ENCODE assay signal across 22 mouse cellular contexts in genomic region chr13:113634732-113635481, GRCm38 (mm10). TPM values are rescaled to one million over a fixed set of nuclear protein-coding genes. Genes with fewer than 3 reads are reported as not detected.
DNase-seq lines count a peak whose midpoint lies in the region; ATAC-seq and TF ChIP-seq lines count a peak whose summit lies in the region.
"Had no signal": no experiment of that assay in that cellular context is flagged by ENCODE, and none has a peak within 500 bp of the region (broad histone marks: within the 10 kb centered on the region; RNA-seq: fewer than 3 reads in every experiment).

No protein-coding gene starts in this region.

- H3K9ac ChIP-seq in heart, adult 2 months (ENCODE audit: low read depth, low read length) = no peak overlapping the region
- no peak overlapping the region for H3K9ac ChIP-seq in lung, embryonic 14.5 days
- H3K9ac ChIP-seq: limb, embryonic 15.5 days; midbrain, embryonic 12.5 days; neural tube, embryonic 12.5 days had no signal

- no peak for DNase-seq in heart, embryonic 10.5 days (ENCODE audit: low spot score)
- DNase-seq in heart, adult 2 months = no peak
- DNase-seq in lung, embryonic 14.5 days = peak; percentile 38
- no peak for DNase-seq in lung, adult 18-20 months
- peak; percentile 41 for DNase-seq in induced T-regulatory cell, adult 2 months (ENCODE audit: low read depth)
- no peak for DNase-seq in layer of hippocampus, adult 11-12 months (ENCODE audit: low spot score)
- DNase-seq: cerebellum, adult 9-11 months; kidney, adult 9 months; kidney, postnatal 4 days; layer of hippocampus, postnatal 36 days; lung, postnatal 10 days; right cerebral cortex, postnatal 25 days had no signal

- ATAC-seq in lung, embryonic 14.5 days (ENCODE audit: insufficient read depth) = 0 out of 2 replicates have a peak, but pooled peaks have one; percentile 19
- peak; percentile 11 for ATAC-seq in CD4-positive, CD25-positive, alpha-beta regulatory T cell, adult 4 months
- ATAC-seq in granulocyte monocyte progenitor cell, adult 5-6 weeks (replicated peaks; ENCODE audit: poor library complexity, severe bottlenecking) = no peak

- H3K4me2 ChIP-seq in lung, embryonic 14.5 days = no peak overlapping the region
- H3K4me2 ChIP-seq: limb, embryonic 15.5 days; midbrain, embryonic 12.5 days; neural tube, embryonic 12.5 days had no signal

- H3K27ac ChIP-seq in heart, embryonic 10.5 days = peak overlapping the region; percentile 17; the same call in 1 of the 2 replicates
- no peak overlapping the region for H3K27ac ChIP-seq in heart, adult 2 months
- no peak overlapping the region for H3K27ac ChIP-seq in lung, embryonic 14.5 days (ENCODE audit: low read depth)
- H3K27ac ChIP-seq: hindbrain, embryonic 10.5 days; limb, embryonic 15.5 days; midbrain, embryonic 12.5 days; neural tube, embryonic 12.5 days had no signal

- intact Hi-C loops in heart, adult 2 months (cut with DNase I) = no loop called here

- H3K4me3 ChIP-seq in heart, embryonic 10.5 days = no peak overlapping the region
- H3K4me3 ChIP-seq in heart, adult 2 months = no peak overlapping the region
- no peak overlapping the region for H3K4me3 ChIP-seq in lung, embryonic 14.5 days (ENCODE audit: low read depth, low read length)
- H3K4me3 ChIP-seq: hindbrain, embryonic 10.5 days; limb, embryonic 15.5 days; midbrain, embryonic 12.5 days; neural tube, embryonic 12.5 days had no signal

- TF ChIP-seq EP300 in heart, adult 2 months (IDR thresholded peaks at IDR 0.05; ENCODE audit: insufficient read depth, low read depth, low read length) = no peak

- no peak for TF ChIP-seq POLR2A in heart, adult 2 months (IDR thresholded peaks at IDR 0.05; ENCODE audit: insufficient read depth, low read depth, low read length)

- 45% methylated on average over 15 of the region's 15 CpGs for WGBS in heart, embryonic 10.5 days
- WGBS in heart, adult 2 months = 50% methylated on average over 15 of the region's 15 CpGs
- WGBS in lung, embryonic 14.5 days = 53% methylated on average over 15 of the region's 15 CpGs

- H3K79me2 ChIP-seq in heart, adult 2 months (replicated peaks; ENCODE audit: control insufficient read depth, insufficient read depth, low read length) = no peaks in the 10 kb centered on the region

- no peaks in the 10 kb centered on the region for H3K27me3 ChIP-seq in heart, embryonic 10.5 days (ENCODE audit: insufficient read depth, poor library complexity, severe bottlenecking)
- no peaks in the 10 kb centered on the region for H3K27me3 ChIP-seq in heart, adult 2 months (ENCODE audit: control insufficient read depth, insufficient read depth, low read length)
- no peaks in the 10 kb centered on the region for H3K27me3 ChIP-seq in lung, embryonic 14.5 days (ENCODE audit: insufficient read depth, low read length)
- H3K27me3 ChIP-seq: limb, embryonic 15.5 days; neural tube, embryonic 12.5 days had no signal

- no peak for TF ChIP-seq CTCF in heart, adult 2 months (IDR thresholded peaks at IDR 0.05)
- TF ChIP-seq CTCF in lung, embryonic 14.5 days (IDR thresholded peaks at IDR 0.05; ENCODE audit: low read depth) = no peak

- no peaks in the 10 kb centered on the region for H3K9me3 ChIP-seq in heart, embryonic 10.5 days
- no peaks in the 10 kb centered on the region for H3K9me3 ChIP-seq in lung, embryonic 14.5 days (ENCODE audit: low read depth, low read length)
- H3K9me3 ChIP-seq: hindbrain, embryonic 10.5 days; limb, embryonic 15.5 days; midbrain, embryonic 12.5 days; neural tube, embryonic 12.5 days had no signal

- H3K36me3 ChIP-seq in heart, embryonic 10.5 days = no peaks in the 10 kb centered on the region
- no peaks in the 10 kb centered on the region for H3K36me3 ChIP-seq in heart, adult 2 months (ENCODE audit: control insufficient read depth, insufficient read depth, low read length)
- H3K36me3 ChIP-seq in lung, embryonic 14.5 days (ENCODE audit: insufficient read depth) = no peaks in the 10 kb centered on the region
- H3K36me3 ChIP-seq: hindbrain, embryonic 10.5 days; limb, embryonic 15.5 days; midbrain, embryonic 12.5 days; neural tube, embryonic 12.5 days had no signal

- H3K4me1 ChIP-seq in heart, embryonic 10.5 days = peaks cover 19% of the 10 kb centered on the region
- H3K4me1 ChIP-seq in heart, adult 2 months (ENCODE audit: control insufficient read depth, insufficient read depth, low read length) = 0 out of 2 replicates have a peak, but pooled peaks cover 1% of the 10 kb centered on the region
- H3K4me1 ChIP-seq in lung, embryonic 14.5 days (ENCODE audit: insufficient read depth) = no peaks in the 10 kb centered on the region
- H3K4me1 ChIP-seq: midbrain, embryonic 12.5 days; neural tube, embryonic 12.5 days had no signal

RNA-seq across cellular contexts. Expression of gene Snx18, which starts 16.5 kb away (rescaled TPM):
- 18.0 and 22.4 TPM in 2 replicates for polyA plus RNA-seq in heart, embryonic 10.5 days (2016; fragmentation: Nextera tagmentation; extraction: Ambion mirVana)
- 10 to 100 TPM; 18.0 to 20.4 TPM for total RNA-seq in heart, adult 2 months (2021)
- 8.3 and 14.8 TPM in 2 replicates for polyA plus RNA-seq in heart, adult 2 months (2012; rRNA removed)
- 29.9 and 30.2 TPM in 2 replicates for polyA plus RNA-seq in lung, embryonic 14.5 days (2014; fragmentation: Nextera tagmentation; extraction: Ambion mirVana)
- polyA plus RNA-seq in CD4-positive, CD25-positive, alpha-beta regulatory T cell, adult 4 months (2017; shearing (Covaris generic)) = 10 to 100 TPM in 1 of 2 experiments, 1 to 10 TPM in 1; 6.0 to 11.5 TPM
- total RNA-seq in granulocyte monocyte progenitor cell, adult 5-6 weeks (2014; fragmentation: Nextera tagmentation) = 25.5 and 39.0 TPM in 2 replicates
- total RNA-seq in granulocyte monocyte progenitor cell, adult 5-6 weeks (2017) = 46.2 and 47.1 TPM in 2 replicates

RNA-seq across cellular contexts. Expression of gene Hspb3, which starts 28.6 kb away (rescaled TPM):
- polyA plus RNA-seq in heart, embryonic 10.5 days (2016; fragmentation: Nextera tagmentation; extraction: Ambion mirVana) = 42.9 and 76.4 TPM in 2 replicates
- total RNA-seq in heart, adult 2 months (2021) = 10 to 100 TPM; 14.2 to 17.6 TPM
- 19.6 and 35.9 TPM in 2 replicates for polyA plus RNA-seq in heart, adult 2 months (2012; rRNA removed)
- polyA plus RNA-seq in lung, embryonic 14.5 days (2014; fragmentation: Nextera tagmentation; extraction: Ambion mirVana) = 1.3 TPM in 1 of 2 replicates, not detected in the other
- polyA plus RNA-seq in CD4-positive, CD25-positive, alpha-beta regulatory T cell, adult 4 months (2017; shearing (Covaris generic)) = not detected
- total RNA-seq in granulocyte monocyte progenitor cell, adult 5-6 weeks (2014; fragmentation: Nextera tagmentation) = not detected in 2 replicates
- not detected in 2 replicates for total RNA-seq in granulocyte monocyte progenitor cell, adult 5-6 weeks (2017)
- total RNA-seq: ES-E14 had no signal
- polyA plus RNA-seq: C2C12; gonadal fat pad, adult 2 months; hindbrain, embryonic 10.5 days; intestine, embryonic 14.5 days; midbrain, embryonic 12.5 days had no signal

Comparison
In these comparisons a context has a peak if more than half of its experiments do, and no peak if none do; other contexts are left out.
1. DNase-seq: peak in lung, embryonic 14.5 days (single experiment) and induced T-regulatory cell, adult 2 months (single experiment); none in heart, embryonic 10.5 days (single experiment), heart, adult 2 months (0 of 2), lung, adult 18-20 months (0 of 2) and layer of hippocampus, adult 11-12 months (single experiment).